Mouse (Mus musculus) small intestine, adult 2 months (tissue): Measurements from ENCODE around the gene Reg3d.
"Not testable (repeated sequence)": the region's sequence is repeated elsewhere in the genome, so short reads cannot be mapped to it uniquely, and the experiment has no call there.

Experiments
- CTCF ChIP-seq: fragments of 200-500 bp; IDR thresholded peaks from 2 replicates; pipeline ENCODE4 v1.5.1; 2012; ENCODE audit warnings: low read depth, mild to moderate bottlenecking, control low read depth, inconsistent platforms, low read length, moderate library complexity, mixed read lengths; ENCODE audit not compliant: insufficient replicate concordance, insufficient read length; ENCODE audit errors: extremely low read depth
- POLR2A ChIP-seq: fragments of 200-500 bp; IDR thresholded peaks from 2 replicates; pipeline ENCODE4 v1.6.1; 2012; ENCODE audit warnings: low read depth, mild to moderate bottlenecking, control low read depth, inconsistent platforms, low read length, moderate library complexity

DNA sequence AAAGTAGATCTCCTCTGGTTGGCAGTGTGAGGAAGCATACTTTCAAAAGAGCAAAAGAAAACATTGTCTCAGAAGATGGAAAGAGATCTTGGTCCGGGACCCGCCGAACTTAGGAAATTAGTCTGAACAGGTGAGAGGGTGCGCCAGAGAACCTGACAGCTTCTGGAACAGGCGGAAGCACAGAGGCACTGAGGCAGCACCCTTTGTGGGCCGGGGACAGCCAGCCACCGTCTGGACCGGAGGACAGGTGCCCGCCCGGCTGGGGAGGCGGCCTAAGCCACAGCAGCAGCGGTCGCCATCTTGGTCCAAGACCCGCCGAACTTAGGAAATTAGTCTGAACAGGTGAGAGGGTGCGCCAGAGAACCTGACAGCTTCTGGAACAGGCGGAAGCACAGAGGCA lies 16.7 kb upstream of the Reg3d start, which contains the start of gene Reg2:
- TF ChIP-seq CTCF, POLR2A: not testable (repeated sequence)
